ENCODE assay signal across 8 mouse cellular contexts in genomic region chr4:138217951-138218685, GRCm38 (mm10). TPM values are rescaled to one million over a fixed set of nuclear protein-coding genes. Genes with fewer than 3 reads are reported as not detected.
A peak's percentile ranks its signal among the peaks of the same experiment; 100 is the strongest.
DNase-seq lines count a peak whose midpoint lies in the region; ATAC-seq and TF ChIP-seq lines count a peak whose summit lies in the region.

No protein-coding gene starts in this region.

- peak overlapping the region; percentile 99 for H3K27ac ChIP-seq in heart, embryonic 16.5 days (ENCODE audit: low read length)
- no peak overlapping the region for H3K27ac ChIP-seq in ES-E14 (ENCODE audit: insufficient read depth, low read depth, low read length, poor library complexity, severe bottlenecking)
- peak overlapping the region; percentile 100 for H3K27ac ChIP-seq in forebrain, postnatal 0 days (ENCODE audit: low read depth, low read length)
- peak overlapping the region; percentile 60 for H3K27ac ChIP-seq in macrophage

- H3K79me2 ChIP-seq in macrophage (ENCODE audit: inconsistent target): peaks cover 57% of the 10 kb centered on the region

- peak overlapping the region; percentile 99 for H3K9ac ChIP-seq in heart, embryonic 16.5 days (ENCODE audit: low read length)
- peak overlapping the region; percentile 71 for H3K9ac ChIP-seq in ES-E14 (ENCODE audit: insufficient read depth, low read depth, low read length, poor library complexity, severe bottlenecking)
- H3K9ac ChIP-seq in forebrain, postnatal 0 days: peak overlapping the region; percentile 99

- H3K36me3 ChIP-seq in heart, embryonic 16.5 days (ENCODE audit: control insufficient read depth, insufficient read depth): peaks cover 11% of the 10 kb centered on the region
- H3K36me3 ChIP-seq in ES-E14 (ENCODE audit: control insufficient read depth, insufficient read depth, low read length, poor library complexity, severe bottlenecking): peaks cover 4% of the 10 kb centered on the region
- H3K36me3 ChIP-seq in forebrain, postnatal 0 days (ENCODE audit: insufficient read depth): peaks cover 19% of the 10 kb centered on the region
- H3K36me3 ChIP-seq in macrophage (ENCODE audit: inconsistent target): peaks cover 11% of the 10 kb centered on the region; the same call in 1 of the 2 replicates

- no peaks in the 10 kb centered on the region for H3K27me3 ChIP-seq in heart, embryonic 16.5 days (ENCODE audit: control insufficient read depth, insufficient read depth, low read length)
- no peaks in the 10 kb centered on the region for H3K27me3 ChIP-seq in forebrain, postnatal 0 days (ENCODE audit: insufficient read depth, low read length)

- intact Hi-C loops in heart, postnatal 14 days (cut with DNase I): no loop called here
- intact Hi-C loops in left cerebral cortex, postnatal 14 days (cut with DNase I): loop anchor here (10.0 kb wide), 1 partner anchor 253 kb away; no protein-coding TSS in a partner anchor

- in situ Hi-C loops in ES-E14 (cut with MboI; ENCODE audit: low sequenced_read_pairs in 2 of 2, unreplicated experiment in 2 of 2): no loop called here

- H3K4me1 ChIP-seq in heart, embryonic 16.5 days (ENCODE audit: control insufficient read depth, insufficient read depth, low read length): peaks cover 28% of the 10 kb centered on the region
- H3K4me1 ChIP-seq in ES-E14 (ENCODE audit: control insufficient read depth in 2 of 2, insufficient read depth in 2 of 2, low read length in 2 of 2, poor library complexity in 1 of 2): peaks cover 4 to 28% of the 10 kb centered on the region in 2 experiments
- H3K4me1 ChIP-seq in forebrain, postnatal 0 days (ENCODE audit: insufficient read depth): peaks cover 19% of the 10 kb centered on the region

- TF ChIP-seq CTCF in forebrain, postnatal 0 days (IDR thresholded peaks at IDR 0.05; ENCODE audit: low read depth): no peak

- no peak for DNase-seq in heart, postnatal 14 days
- DNase-seq in ES-E14 (ENCODE audit: low read depth, low spot score): no peak
- no peak for DNase-seq in forebrain, postnatal 0 days
- no peak for DNase-seq in frontal cortex, postnatal 14 days (ENCODE audit: low spot score in 2 of 2)
- no peak for DNase-seq in right cerebral cortex, postnatal 25 days
- no peak for DNase-seq in left cerebral cortex, postnatal 14 days (ENCODE audit: low spot score in 2 of 2)

- 71% methylated on average over 11 of the region's 11 CpGs for WGBS in heart, embryonic 16.5 days
- 78% methylated on average over 11 of the region's 11 CpGs for WGBS in forebrain, postnatal 0 days
- WGBS in macrophage (ENCODE audit: missing documents): 59% methylated on average over 11 of the region's 11 CpGs

- ATAC-seq in heart, embryonic 16.5 days (replicated peaks; ENCODE audit: extremely low read depth, insufficient read depth, low FRiP score): no peak
- ATAC-seq in forebrain, postnatal 0 days: no peak

- no peaks in the 10 kb centered on the region for H3K9me3 ChIP-seq in heart, embryonic 16.5 days (replicated peaks; ENCODE audit: control insufficient read depth, low read length)
- no peaks in the 10 kb centered on the region for H3K9me3 ChIP-seq in ES-E14 (ENCODE audit: control insufficient read depth, insufficient read depth, low read depth, low read length)
- no peaks in the 10 kb centered on the region for H3K9me3 ChIP-seq in forebrain, postnatal 0 days (ENCODE audit: low read length)

- peak overlapping the region; percentile 72 for H3K4me2 ChIP-seq in heart, embryonic 16.5 days (ENCODE audit: low read depth, low read length)
- H3K4me2 ChIP-seq in forebrain, postnatal 0 days (ENCODE audit: low read depth): peak overlapping the region; percentile 71

- peak overlapping the region; percentile 94 for H3K4me3 ChIP-seq in heart, embryonic 16.5 days (ENCODE audit: low read length)
- H3K4me3 ChIP-seq in ES-E14 (ENCODE audit: insufficient read depth in 1 of 2, low read depth in 1 of 2, low read length in 2 of 2, poor library complexity in 1 of 2, severe bottlenecking in 1 of 2) (peak overlapping the region; percentile 78 to 85), macrophage (ENCODE audit: inconsistent target) (peak overlapping the region; percentile 77)
- peak overlapping the region; percentile 95 for H3K4me3 ChIP-seq in forebrain, postnatal 0 days (ENCODE audit: low read depth, low read length)

TF ChIP-seq in ES-E14, 5 proteins besides CTCF, POLR2A, EP300 and RAD21:
- TF ChIP-seq ZNF384 (IDR thresholded peaks at IDR 0.05; ENCODE audit: low read depth, low read length) (no peak), CHD2 (IDR thresholded peaks at IDR 0.05; ENCODE audit: low read depth, low read length) (no peak), ZC3H11A (IDR thresholded peaks at IDR 0.05; ENCODE audit: borderline replicate concordance, low read depth, low read length) (no peak), HCFC1 (IDR thresholded peaks at IDR 0.05; ENCODE audit: borderline replicate concordance, insufficient read depth, low read length) (no peak), MAFK (IDR thresholded peaks at IDR 0.05; ENCODE audit: insufficient read depth, low read depth, low read length) (peak; percentile 78)

RNA-seq across cellular contexts. Expression of gene Hp1bp3, which starts 2.0 kb away (rescaled TPM):
- 98.6 and 105 TPM in 2 replicates for polyA plus RNA-seq in heart, embryonic 16.5 days (2015; fragmentation: Nextera tagmentation; extraction: Ambion mirVana)
- 10 to 100 TPM; 77.5 to 83.0 TPM for total RNA-seq in heart, postnatal 14 days (2021)
- 27.2 and 31.1 TPM in 2 replicates for total RNA-seq in ES-E14 (2012; rRNA removed)
- total RNA-seq in forebrain, postnatal 0 days (2014; rRNA removed): 186 and 209 TPM in 2 replicates
- polyA plus RNA-seq in forebrain, postnatal 0 days (2015; fragmentation: Nextera tagmentation; extraction: Ambion mirVana): 209 and 217 TPM in 2 replicates
- 100 to 1,000 TPM in 24 of 26 experiments, 10 to 100 TPM in 2; 90.7 to 677 (median 178) TPM for total RNA-seq in macrophage (2018; cell fraction: chromatin; rRNA removed)
- total RNA-seq in macrophage (2018; cell fraction: cytosol; rRNA removed): 100 to 1,000 TPM in 7 of 26 experiments, 10 to 100 TPM in 19; 70.9 to 132 (median 93.7) TPM
- total RNA-seq in macrophage (2018; cell fraction: nucleus; rRNA removed): 100 to 1,000 TPM in 21 of 26 experiments, 10 to 100 TPM in 5; 77.4 to 423 (median 124) TPM
- 87.1 to 133 TPM (median 94.2 TPM) in 3 replicates for polyA plus RNA-seq in macrophage (2018)
- total RNA-seq in left cerebral cortex, postnatal 14 days (2021): 100 to 1,000 TPM; 149 to 154 TPM

RNA-seq across cellular contexts. Expression of gene Sh2d5, which starts 32.1 kb away (rescaled TPM):
- 0.15 and 0.26 TPM in 2 replicates for polyA plus RNA-seq in heart, embryonic 16.5 days (2015; fragmentation: Nextera tagmentation; extraction: Ambion mirVana)
- under 1 TPM; 0.07 to 0.50 TPM for total RNA-seq in heart, postnatal 14 days (2021)
- 2.9 and 4.6 TPM in 2 replicates for total RNA-seq in ES-E14 (2012; rRNA removed)
- 17.8 and 18.2 TPM in 2 replicates for total RNA-seq in forebrain, postnatal 0 days (2014; rRNA removed)
- 10.8 and 13.8 TPM in 2 replicates for polyA plus RNA-seq in forebrain, postnatal 0 days (2015; fragmentation: Nextera tagmentation; extraction: Ambion mirVana)
- 1 to 10 TPM in 10 of 26 experiments, under 1 TPM in 16; 0.31 to 2.5 (median 0.93) TPM for total RNA-seq in macrophage (2018; cell fraction: chromatin; rRNA removed)
- under 1 TPM in 16 of 26 experiments, not detected in 10; 0.03 to 0.15 (median 0.07) TPM for total RNA-seq in macrophage (2018; cell fraction: cytosol; rRNA removed)
- total RNA-seq in macrophage (2018; cell fraction: nucleus; rRNA removed): 1 to 10 TPM in 7 of 26 experiments, under 1 TPM in 18, not detected in 1; 0.29 to 3.8 (median 0.78) TPM
- 0.06 to 0.09 TPM in 2 of 3 replicates, not detected in the other for polyA plus RNA-seq in macrophage (2018)
- 10 to 100 TPM; 35.2 to 37.1 TPM for total RNA-seq in left cerebral cortex, postnatal 14 days (2021)

RNA-seq across cellular contexts. Expression of gene Kif17, which starts 32.1 kb away (rescaled TPM):
- polyA plus RNA-seq in heart, embryonic 16.5 days (2015; fragmentation: Nextera tagmentation; extraction: Ambion mirVana): 0.68 and 0.99 TPM in 2 replicates
- total RNA-seq in heart, postnatal 14 days (2021): under 1 TPM; 0.12 TPM
- total RNA-seq in ES-E14 (2012; rRNA removed): 0.40 and 0.63 TPM in 2 replicates
- 2.3 and 4.0 TPM in 2 replicates for total RNA-seq in forebrain, postnatal 0 days (2014; rRNA removed)
- polyA plus RNA-seq in forebrain, postnatal 0 days (2015; fragmentation: Nextera tagmentation; extraction: Ambion mirVana): 2.6 and 4.2 TPM in 2 replicates
- total RNA-seq in macrophage (2018; cell fraction: chromatin; rRNA removed): under 1 TPM in 12 of 26 experiments, not detected in 14; 0.22 to 0.76 (median 0.51) TPM
- under 1 TPM in 13 of 26 experiments, not detected in 13; 0.04 to 0.18 (median 0.10) TPM for total RNA-seq in macrophage (2018; cell fraction: cytosol; rRNA removed)
- total RNA-seq in macrophage (2018; cell fraction: nucleus; rRNA removed): 1 to 10 TPM in 1 of 26 experiments, under 1 TPM in 9, not detected in 16; 0.21 to 2.2 (median 0.40) TPM
- polyA plus RNA-seq in macrophage (2018): not detected in 3 replicates
- total RNA-seq in left cerebral cortex, postnatal 14 days (2021): 10 to 100 TPM; 16.7 to 18.0 TPM
